Mouse (Mus musculus) thymus, postnatal 25 days (tissue): Measurements from ENCODE around the gene Cops4.

Source experiments
- DNase-seq: peaks from one replicate; pipeline ENCODE4 v3.0.0; 2022

Cops4 gene

GRCm38 (mm10) chr5:100546294-100547080, 28.4 kb downstream of the Cops4 start:
- DNase-seq: no peak

- DNase-seq: no peak
These were observed 30.1 kb downstream of the Cops4 start for GRCm38 (mm10) chr5:100548236-100548635.

DNA sequence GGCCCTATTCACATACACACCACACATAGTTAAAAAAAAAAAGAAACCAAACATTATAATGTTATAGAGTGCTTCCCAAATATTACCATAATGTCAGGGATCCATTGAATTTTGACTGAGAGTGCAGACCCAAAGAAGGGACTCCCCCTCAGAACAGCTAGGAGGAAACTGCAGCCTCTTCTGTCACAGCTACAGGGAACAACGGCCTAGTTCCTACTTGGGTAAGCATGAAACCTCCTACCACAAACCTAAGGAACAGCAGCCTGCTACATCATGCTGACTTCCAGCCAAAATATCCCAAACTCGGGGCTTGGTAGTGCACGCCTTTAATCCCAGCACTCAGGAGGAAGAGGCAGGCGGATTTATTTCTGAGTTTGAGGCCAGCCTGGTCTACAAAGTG, 31.2 kb downstream of the Cops4 start:
- no peak for DNase-seq

DNA sequence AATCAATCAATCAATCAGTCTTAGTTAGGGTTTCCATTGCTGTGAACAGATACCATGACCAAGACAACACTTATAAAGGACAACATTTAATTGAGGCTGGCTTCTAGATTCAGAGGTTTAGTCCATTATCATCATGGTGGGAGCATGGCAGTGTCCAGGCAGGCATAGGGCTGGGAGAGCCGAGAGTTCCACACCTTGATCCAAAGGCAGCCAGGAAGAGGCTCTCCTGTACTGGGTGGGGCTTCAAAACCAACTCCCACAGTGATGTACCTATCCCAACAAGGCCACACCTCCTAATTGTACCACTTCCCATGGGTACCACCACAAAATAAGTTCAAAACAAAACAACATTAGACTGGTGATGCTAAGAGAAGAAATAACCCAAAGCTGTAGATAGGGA, 32.0 kb downstream of the Cops4 start:
- no peak for DNase-seq

DNA sequence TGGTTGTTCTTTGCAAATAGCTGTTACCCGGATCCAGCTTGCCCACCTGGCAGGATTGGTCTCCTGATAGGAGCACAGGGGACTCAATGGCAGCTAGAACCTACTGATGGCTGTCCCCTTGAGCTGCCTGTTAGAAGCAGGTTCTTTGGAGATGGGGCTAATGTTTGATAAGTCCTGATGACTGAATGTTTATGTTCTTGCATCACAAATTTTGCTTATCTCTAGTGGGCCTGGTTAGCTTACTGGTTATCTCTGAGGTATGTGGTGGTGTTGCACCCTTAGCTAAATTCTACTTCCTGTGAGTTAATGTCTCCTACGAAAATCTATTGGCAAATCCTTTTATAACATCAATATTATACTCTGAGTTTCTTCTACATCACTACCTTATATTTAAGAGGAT, 33.8 kb downstream of the Cops4 start:
- DNase-seq: no peak

DNA sequence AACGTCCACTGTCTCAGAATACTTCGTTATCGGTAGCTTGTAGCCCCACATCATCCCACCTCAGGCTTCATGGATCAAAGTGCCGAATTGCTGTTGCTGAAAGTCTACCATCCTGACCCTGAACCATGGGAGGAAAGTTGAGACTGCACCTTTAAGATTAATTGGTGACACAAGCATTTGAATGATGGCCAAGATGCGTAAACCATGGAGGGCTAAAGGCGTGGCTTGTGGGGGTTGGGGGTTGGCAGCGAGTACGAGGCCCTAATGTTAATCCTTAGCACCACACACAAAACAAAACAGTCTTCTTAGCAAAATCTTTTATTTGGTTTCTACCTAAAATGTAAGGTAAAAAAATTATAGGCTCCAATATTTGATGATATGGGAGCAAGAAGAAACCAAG, 35.3 kb downstream of the Cops4 start:
- no peak for DNase-seq

GRCm38 (mm10) chr5:100557019-100557418, 38.9 kb downstream of the Cops4 start:
- DNase-seq: no peak

GRCm38 (mm10) chr5:100557537-100557936, 39.4 kb downstream of the Cops4 start:
- DNase-seq: no peak

- DNase-seq: no peak
These were observed 40.7 kb downstream of the Cops4 start for GRCm38 (mm10) chr5:100558783-100559182.

- DNase-seq: no peak
These were observed 41.2 kb downstream of the Cops4 start for GRCm38 (mm10) chr5:100559357-100559756.

- DNase-seq: no peak
These were observed 44.6 kb downstream of the Cops4 start for GRCm38 (mm10) chr5:100562702-100563101.

DNA sequence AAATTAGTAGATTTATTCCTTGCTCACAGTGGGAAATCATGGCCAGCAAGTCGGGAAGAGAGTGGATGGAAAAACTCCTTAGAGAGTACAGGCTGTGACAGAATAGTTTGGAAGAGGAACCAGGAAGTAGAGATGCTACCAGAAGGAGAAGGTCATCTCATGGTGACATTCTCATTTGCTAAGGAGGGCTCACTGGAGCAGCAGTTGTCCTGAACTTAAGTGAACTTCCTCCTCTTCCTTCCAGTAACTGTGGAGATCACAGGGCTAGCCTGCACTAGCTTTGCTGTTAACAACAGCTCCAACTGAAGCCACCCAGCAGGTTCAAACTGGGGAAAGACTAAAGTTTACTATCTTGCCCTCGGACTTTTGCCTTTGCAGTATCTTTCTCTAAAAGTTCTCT, 48.7 kb downstream of the Cops4 start:
- DNase-seq: no peak

DNA sequence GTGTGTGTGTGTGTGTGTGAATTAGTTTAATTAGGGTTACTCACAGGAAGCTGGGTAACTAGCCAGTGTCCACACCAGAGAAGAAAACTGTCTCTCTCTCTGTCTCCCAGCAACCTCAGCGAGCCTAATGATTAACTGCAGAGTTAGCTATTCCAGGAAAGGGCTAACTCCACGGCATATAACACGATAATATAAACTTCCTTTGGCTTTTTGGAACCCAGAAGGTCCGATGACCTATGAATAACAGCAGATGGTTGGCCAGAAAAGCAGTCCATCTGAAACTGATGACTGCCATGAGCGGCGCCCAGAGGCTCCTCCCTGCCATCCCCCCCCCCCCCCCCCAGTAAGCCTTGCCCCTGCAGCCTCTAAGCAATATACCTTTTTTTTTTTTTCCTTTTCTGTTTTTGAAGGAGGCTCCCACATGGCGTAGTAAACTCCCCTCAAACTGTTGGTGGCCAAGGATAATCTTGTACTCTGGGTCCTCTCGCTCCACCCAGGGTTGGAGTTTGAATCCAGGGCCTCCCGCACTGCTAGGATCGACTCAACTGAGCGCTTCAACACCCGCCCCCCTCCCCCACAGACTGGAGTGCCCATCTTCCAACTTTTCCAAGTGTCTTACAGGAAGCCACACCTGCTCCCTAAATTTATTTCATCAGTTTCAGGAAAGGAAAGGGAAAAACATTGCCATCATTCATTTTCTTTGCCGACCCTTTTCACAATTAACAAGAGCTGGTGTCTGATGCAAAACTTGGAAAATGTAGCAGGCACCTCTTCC, 49.3 kb downstream of the Cops4 start:
- no peak for DNase-seq

DNA sequence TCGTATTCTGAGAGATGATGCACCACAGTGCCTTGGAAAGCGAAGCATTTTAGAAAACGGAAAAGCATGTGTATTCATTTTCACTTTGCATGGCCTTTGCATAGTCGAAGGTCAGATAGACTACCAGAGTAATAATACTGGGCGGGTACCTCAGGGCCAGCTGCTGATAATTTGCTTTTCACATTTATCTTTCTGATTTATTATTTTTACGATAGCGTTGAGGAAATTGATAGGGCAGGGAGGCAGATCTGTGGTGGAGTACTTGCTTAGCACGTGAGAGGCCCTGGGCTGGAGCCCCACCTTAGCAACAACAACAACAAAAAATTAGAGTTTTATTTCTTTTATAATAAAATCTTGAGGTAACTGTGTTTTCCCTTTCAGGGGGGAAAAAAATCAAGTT, 50.1 kb downstream of the Cops4 start:
- no peak for DNase-seq

GRCm38 (mm10) chr5:100568802-100569201, 50.7 kb downstream of the Cops4 start:
- no peak for DNase-seq

- peak; percentile 51 for DNase-seq
These were observed 51.3 kb downstream of the Cops4 start for GRCm38 (mm10) chr5:100569250-100569934.

DNA sequence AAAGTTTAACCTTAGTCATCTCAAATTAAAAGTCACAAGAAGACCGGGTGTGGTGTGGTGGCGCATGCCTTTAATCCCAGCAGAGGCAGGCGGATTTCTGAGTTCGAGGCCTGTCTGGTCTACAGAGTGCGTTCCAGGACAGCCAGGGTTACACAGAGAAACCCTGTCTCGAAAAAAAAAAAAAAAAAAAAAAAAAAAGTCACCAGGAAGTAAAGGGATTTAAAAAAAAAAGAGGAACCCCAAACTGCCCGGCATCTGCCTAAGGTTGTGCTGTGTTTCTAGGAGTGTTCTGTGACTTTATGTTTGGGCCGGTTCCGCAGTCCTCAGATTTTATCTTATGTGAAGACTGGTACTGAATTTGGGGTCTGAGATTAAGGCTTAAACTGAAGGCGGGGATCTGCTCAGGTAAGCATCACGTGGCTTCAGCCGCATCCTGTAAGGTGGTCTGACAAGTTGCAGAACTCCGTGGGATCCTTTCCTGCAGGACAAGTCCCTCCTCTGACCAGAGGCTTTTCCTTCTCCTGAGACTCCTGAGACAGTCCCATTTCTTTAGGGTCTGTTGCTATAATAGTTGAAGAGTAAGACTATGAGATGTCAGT, 52.0 kb downstream of the Cops4 start:
- DNase-seq: no peak

GRCm38 (mm10) chr5:100570716-100571115, 52.6 kb downstream of the Cops4 start:
- DNase-seq: no peak

- no peak for DNase-seq
These were observed 54.0 kb downstream of the Cops4 start, which contains the start of gene Plac8 for GRCm38 (mm10) chr5:100572069-100572468. Gene Plac8 (minus strand): TSS chr5:100572245.

DNA sequence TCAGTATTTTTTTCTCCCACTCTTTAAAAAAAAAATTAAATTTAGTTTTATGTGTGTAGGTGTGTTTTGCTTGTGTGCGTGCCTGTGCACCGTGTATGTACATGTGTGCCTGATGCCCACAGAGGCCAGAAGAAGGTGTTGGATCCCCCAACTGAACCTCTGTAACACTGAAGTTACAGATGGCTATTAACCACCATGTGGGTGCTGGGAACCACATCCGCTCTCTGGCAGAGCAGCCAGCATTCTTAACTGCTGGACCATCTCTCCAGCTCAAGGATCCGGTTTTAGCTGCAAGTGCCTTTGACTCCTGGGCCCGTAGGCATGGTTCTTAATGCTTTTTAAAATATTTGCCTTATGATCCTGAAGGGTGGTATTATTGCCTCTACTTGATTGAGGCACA, 55.1 kb downstream of the Cops4 start:
- peak; percentile 30 for DNase-seq

GRCm38 (mm10) chr5:100574771-100575170, 56.7 kb downstream of the Cops4 start:
- no peak for DNase-seq

DNA sequence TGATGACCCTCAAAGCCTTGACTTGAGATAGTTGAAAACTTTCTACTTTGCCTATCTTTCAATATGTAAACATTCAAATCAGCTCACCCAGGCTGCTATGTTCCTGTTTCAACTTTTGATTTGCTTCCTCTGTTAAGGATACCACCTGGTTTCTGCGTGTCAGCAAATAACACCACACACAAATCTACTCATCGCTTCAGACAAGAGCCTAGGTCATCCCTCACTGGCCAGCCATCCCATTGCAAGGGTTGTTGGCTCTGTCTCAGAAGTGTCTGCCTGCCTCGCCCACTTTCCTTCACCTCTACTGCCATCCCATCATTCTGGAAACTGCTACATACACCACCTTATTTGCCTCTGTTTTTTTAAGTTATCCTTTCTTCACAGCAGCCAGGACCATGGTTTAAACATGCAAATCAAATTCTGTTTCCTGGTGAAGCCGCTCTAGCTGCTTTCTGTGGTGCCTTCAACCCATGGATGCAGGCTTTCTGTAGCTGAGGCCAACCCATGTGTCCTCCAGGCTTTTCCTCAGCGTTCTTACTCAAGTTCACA, 60.8 kb downstream of the Cops4 start:
- DNase-seq: no peak
